Mouse (Mus musculus) heart, embryonic 11.5 days (tissue): ENCODE results near the gene Lrch4. TPM values are rescaled to one million over a fixed set of nuclear protein-coding genes. Genes with fewer than 3 reads are reported as not detected.
"Not testable (repeated sequence)": the region's sequence is repeated elsewhere in the genome, so short reads cannot be mapped to it uniquely, and the experiment has no call there.

ENCODE experiments used
- ATAC-seq: fragments of 200-750 bp; cut with Nextera tagmentation; replicated peaks from 2 replicates; pipeline ENCODE4 v1.8.0; 2017; ENCODE audit warnings: moderate library complexity; ENCODE audit not compliant: insufficient number of reproducible peaks, low FRiP score, low TSS enrichment
- H3K27ac ChIP-seq: fragments of 300-500 bp; sonication (generic); 2 replicates; pipeline ENCODE4 v1.5.1; 2014; ENCODE audit warnings: mild to moderate bottlenecking, low read depth, low read length
- H3K27me3 ChIP-seq: fragments of 300-500 bp; sonication (generic); 2 replicates; pipeline ENCODE4 v1.6.1; 2014; ENCODE audit warnings: mild to moderate bottlenecking, low read length, mixed read lengths; ENCODE audit not compliant: control insufficient read depth, insufficient read depth
- H3K36me3 ChIP-seq: fragments of 300-500 bp; sonication (generic); 2 replicates; pipeline ENCODE4 v1.6.1; 2014; ENCODE audit warnings: mild to moderate bottlenecking, low read length, moderate library complexity, mixed read lengths; ENCODE audit not compliant: control insufficient read depth, insufficient read depth
- H3K4me1 ChIP-seq: fragments of 300-500 bp; sonication (generic); 2 replicates; pipeline ENCODE4 v1.6.1; 2014; ENCODE audit warnings: low read length; ENCODE audit not compliant: control insufficient read depth, insufficient read depth
- H3K4me2 ChIP-seq: fragments of 300-500 bp; sonication (generic); 2 replicates; pipeline ENCODE4 v1.6.1; 2014; ENCODE audit warnings: mild to moderate bottlenecking, moderate library complexity
- H3K4me3 ChIP-seq: fragments of 300-500 bp; sonication (generic); 2 replicates; pipeline ENCODE4 v1.5.1; 2014; ENCODE audit warnings: low read depth, low read length
- H3K9ac ChIP-seq: fragments of 300-500 bp; sonication (generic); 2 replicates; pipeline ENCODE4 v1.6.1; 2014; ENCODE audit warnings: mild to moderate bottlenecking, low read depth, low read length, moderate library complexity
- H3K9me3 ChIP-seq: fragments of 300-500 bp; sonication (generic); replicated peaks from 2 replicates; pipeline ENCODE4 v1.6.1; 2016; ENCODE audit warnings: low read length; ENCODE audit not compliant: control insufficient read depth
- WGBS: fragments of 180-500 bp; shearing (Covaris S2); extraction: QIAGEN DNeasy Blood & Tissue Kit; methylation state at CpG from one replicate; pipeline ENCODE4 v1.1.7; 2014; ENCODE audit not compliant: insufficient replicate concordance; 5-methylcytosine and 5-hydroxymethylcytosine counted together
- polyA plus RNA-seq: library from polyadenylated mRNA; unstranded; fragments of >200 nt; fragmentation: Nextera tagmentation; extraction: Ambion mirVana; gene quantifications from 2 replicates; pipeline ENCODE4 v1.2.1, GENCODE M21; 2014

Lrch4 gene
- polyA plus RNA-seq, 1 experiment from 2014 or later, result 26.0 TPM

DNA sequence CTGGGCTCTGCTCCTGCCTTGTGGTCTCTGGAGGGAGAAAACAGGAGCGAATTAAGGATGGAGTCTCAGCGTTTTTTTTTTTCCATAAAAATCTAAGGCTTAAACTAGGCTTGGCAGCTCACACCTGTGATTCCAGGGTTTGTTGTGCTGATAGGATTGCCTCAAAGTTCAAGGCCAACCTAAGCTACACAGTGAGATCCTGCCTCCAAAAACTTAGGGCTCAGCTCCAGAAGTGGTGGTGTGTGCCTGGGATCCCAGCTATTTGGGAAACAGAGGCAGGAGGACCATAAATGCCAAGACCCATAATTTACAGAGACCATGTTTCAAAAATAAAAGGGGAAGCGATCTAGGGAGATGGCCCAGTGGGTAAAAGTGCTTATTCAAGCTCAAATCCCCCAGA, 19.6 kb upstream of the Lrch4 start:
- H3K27ac ChIP-seq, result no peak overlapping the region
- H3K36me3 ChIP-seq, result peaks cover 14% of the 10 kb centered on the region
- ATAC-seq, result no peak
- H3K9ac ChIP-seq, result no peak overlapping the region
- H3K27me3 ChIP-seq, result no peaks in the 10 kb centered on the region
- H3K9me3 ChIP-seq, result no peaks in the 10 kb centered on the region
- H3K4me3 ChIP-seq, result 0 out of 2 replicates have a peak overlapping the region, but pooled peaks have one; percentile 20
- peaks cover 41% of the 10 kb centered on the region for H3K4me1 ChIP-seq
- WGBS, result 53% methylated on average over 3 of the region's 3 CpGs
- H3K4me2 ChIP-seq, result peak overlapping the region; percentile 66

- 61% methylated on average over 4 of the region's 4 CpGs for whole genome bisulfite sequencing
- peaks cover 41% of the 10 kb centered on the region for H3K4me1 ChIP-seq
- H3K9ac ChIP-seq, result peak overlapping the region; percentile 11
- no peak for ATAC-seq
- H3K36me3 ChIP-seq, result peaks cover 12% of the 10 kb centered on the region
- H3K27ac ChIP-seq, result peak overlapping the region; percentile 84
- peak overlapping the region; percentile 38 for H3K4me3 ChIP-seq
- H3K9me3 ChIP-seq, result no peaks in the 10 kb centered on the region
- no peaks in the 10 kb centered on the region for H3K27me3 ChIP-seq
- peak overlapping the region; percentile 66 for H3K4me2 ChIP-seq
Observed at GRCm38 (mm10) chr5:137610056-137610455, 18.9 kb upstream of the Lrch4 start.

GRCm38 (mm10) chr5:137610548-137611244, 18.2 kb upstream of the Lrch4 start:
- H3K27me3 ChIP-seq, result no peaks in the 10 kb centered on the region
- peak overlapping the region; percentile 38 for H3K4me3 ChIP-seq
- H3K27ac ChIP-seq, result peak overlapping the region; percentile 84
- H3K36me3 ChIP-seq, result peaks cover 8% of the 10 kb centered on the region
- H3K9ac ChIP-seq, result peak overlapping the region; percentile 11
- H3K9me3 ChIP-seq, result no peaks in the 10 kb centered on the region
- peaks cover 41% of the 10 kb centered on the region for H3K4me1 ChIP-seq
- peak overlapping the region; percentile 66 for H3K4me2 ChIP-seq
- peak; percentile 64 for ATAC-seq
- 4% methylated on average over 12 of the region's 12 CpGs for WGBS

DNA sequence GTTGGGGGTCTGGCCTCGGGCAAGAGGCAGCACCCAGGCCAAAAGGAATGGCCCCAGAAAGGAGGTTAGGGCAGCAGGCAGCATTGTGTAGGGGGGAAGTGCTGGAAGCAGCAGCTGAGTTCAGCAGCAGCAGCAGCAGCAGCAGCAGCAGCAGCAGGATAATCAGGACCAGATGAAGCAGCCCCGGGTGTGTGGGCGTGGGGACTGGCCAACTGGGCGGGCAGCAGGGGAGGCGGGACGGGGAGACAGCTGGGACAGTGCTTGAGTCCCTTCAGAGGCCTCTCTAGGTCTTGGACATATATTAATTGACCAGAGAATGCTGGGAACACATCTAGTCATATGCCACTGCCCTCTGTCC, 17.7 kb upstream of the Lrch4 start:
- H3K9me3 ChIP-seq, result no peaks in the 10 kb centered on the region
- H3K36me3 ChIP-seq, result peaks cover 8% of the 10 kb centered on the region
- H3K4me2 ChIP-seq, result peak overlapping the region; percentile 66
- peak overlapping the region; percentile 84 for H3K27ac ChIP-seq
- no peaks in the 10 kb centered on the region for H3K27me3 ChIP-seq
- peaks cover 41% of the 10 kb centered on the region for H3K4me1 ChIP-seq
- WGBS, result 8% methylated on average over 6 of the region's 6 CpGs
- peak overlapping the region; percentile 38 for H3K4me3 ChIP-seq
- peak overlapping the region; percentile 11 for H3K9ac ChIP-seq
- ATAC-seq, result 0 out of 2 replicates have a peak, but pooled peaks have one; percentile 13

- Histone ChIP-seq H3K27me3 (0 out of 2 replicates have a peak, but pooled peaks cover 2% of the 10 kb centered on the region), H3K4me1 (peaks cover 39% of the 10 kb centered on the region), H3K27ac (no peak overlapping the region), H3K4me3 (no peak overlapping the region), H3K36me3 (no peaks in the 10 kb centered on the region), H3K4me2 (no peak overlapping the region), H3K9ac (no peak overlapping the region), H3K9me3 (no peaks in the 10 kb centered on the region)
- 67% methylated on average over 5 of the region's 5 CpGs for whole genome bisulfite sequencing
- no peak for ATAC-seq
Observed at GRCm38 (mm10) chr5:137613076-137613475, 15.8 kb upstream of the Lrch4 start.

DNA sequence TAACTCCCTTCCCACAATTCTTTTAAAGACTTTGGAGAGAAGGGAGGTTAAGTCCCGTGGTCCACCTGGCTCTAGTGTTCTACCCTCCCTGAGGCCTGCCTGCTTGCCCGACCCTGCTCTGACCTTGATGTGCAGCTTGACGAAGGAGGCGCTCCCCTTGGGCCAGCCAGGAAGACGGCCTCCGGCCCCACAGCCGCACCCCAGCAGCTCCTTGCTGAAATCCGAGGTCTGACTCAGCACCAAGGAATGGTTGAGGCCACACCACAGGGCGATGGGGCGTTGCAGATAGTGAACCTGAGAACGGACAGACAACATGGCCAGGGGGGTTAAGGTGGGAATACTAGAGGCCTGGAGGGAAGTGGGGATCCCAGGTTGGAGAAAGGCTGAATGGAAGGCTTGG, 15.4 kb upstream of the Lrch4 start, which contains the start of gene Pcolce:
TSS of gene Pcolce (minus strand) at position 235 of the 400 bp plus-strand sequence.
- WGBS, result 30% methylated on average over 11 of the region's 11 CpGs
- ATAC-seq, result no peak
- Histone ChIP-seq H3K4me3 (no peak within 1 kb of the TSS), H3K27me3 (0 out of 2 replicates have a peak, but pooled peaks cover 2% of the 10 kb centered on the region), H3K4me1 (peaks cover 34% of the 10 kb centered on the region), H3K36me3 (no peaks in the 10 kb centered on the region), H3K9me3 (no peaks in the 10 kb centered on the region), H3K9ac (peak within 1 kb of the TSS; percentile 8; the same call in 1 of the 2 replicates), H3K4me2 (no peak within 1 kb of the TSS), H3K27ac (no peak within 1 kb of the TSS)

- not testable (repeated sequence) for H3K36me3 ChIP-seq, H3K27me3 ChIP-seq, H3K4me2 ChIP-seq, H3K9ac ChIP-seq, H3K4me3 ChIP-seq, ATAC-seq, H3K27ac ChIP-seq, H3K9me3 ChIP-seq
- 89% methylated on average over 2 of the region's 2 CpGs for WGBS
- peaks cover 23% of the 10 kb centered on the region for H3K4me1 ChIP-seq
Observed at GRCm38 (mm10) chr5:137614921-137615320, 14.0 kb upstream of the Lrch4 start.

DNA sequence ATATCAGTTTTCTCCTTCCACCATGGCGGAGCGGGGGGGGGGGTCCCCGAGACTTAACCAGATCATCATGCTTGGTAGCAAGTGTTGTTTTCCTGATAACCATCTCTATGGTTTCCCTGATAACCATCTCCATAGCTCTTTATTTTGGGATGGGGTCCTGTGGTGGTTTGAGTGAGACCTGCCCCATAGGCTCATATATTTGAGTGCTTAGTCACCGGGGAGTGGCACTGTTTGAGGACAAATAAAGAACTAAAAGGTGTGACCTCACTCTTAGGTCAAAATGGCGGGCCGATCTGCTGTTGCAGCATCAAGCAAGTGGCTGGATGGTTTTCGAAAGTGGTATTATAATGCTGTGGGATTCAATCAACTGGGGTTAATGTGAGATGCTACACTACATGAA, 13.6 kb upstream of the Lrch4 start:
- H3K4me2 ChIP-seq, result no peak overlapping the region
- no peak overlapping the region for H3K9ac ChIP-seq
- H3K9me3 ChIP-seq, result no peaks in the 10 kb centered on the region
- no peak for ATAC-seq
- no peaks in the 10 kb centered on the region for H3K36me3 ChIP-seq
- 0 out of 2 replicates have a peak, but pooled peaks cover 2% of the 10 kb centered on the region for H3K27me3 ChIP-seq
- H3K4me1 ChIP-seq, result peaks cover 19% of the 10 kb centered on the region
- WGBS, result 86% methylated on average over 7 of the region's 7 CpGs
- no peak overlapping the region for H3K27ac ChIP-seq
- H3K4me3 ChIP-seq, result no peak overlapping the region
